Mouse (Mus musculus) liver, embryonic 15.5 days (tissue): ENCODE data around the gene Stpg2. TPM values are rescaled to one million over a fixed set of nuclear protein-coding genes. Genes with fewer than 3 reads are reported as not detected.

Source experiments
- ATAC-seq: fragments of 200-750 bp; cut with Nextera tagmentation; 2 replicates; pipeline ENCODE4 v1.8.0; 2017; ENCODE audit warnings: moderate number of reproducible peaks, mild to moderate bottlenecking, moderate library complexity; ENCODE audit not compliant: insufficient read depth
- H3K27ac ChIP-seq: fragments of 300-500 bp; sonication (generic); replicated peaks from 2 replicates; pipeline ENCODE4 v1.5.1; 2015; ENCODE audit warnings: mild to moderate bottlenecking, inconsistent platforms
- H3K27me3 ChIP-seq: fragments of 300-500 bp; sonication (generic); 2 replicates; pipeline ENCODE4 v1.6.1; 2015; ENCODE audit warnings: mild to moderate bottlenecking, inconsistent platforms
- H3K36me3 ChIP-seq: fragments of 300-500 bp; sonication (generic); replicated peaks from 2 replicates; pipeline ENCODE4 v1.6.1; 2015; ENCODE audit warnings: moderate library complexity, mild to moderate bottlenecking, inconsistent platforms
- H3K4me1 ChIP-seq: fragments of 300-500 bp; sonication (generic); replicated peaks from 2 replicates; pipeline ENCODE4 v1.6.1; 2015; ENCODE audit warnings: inconsistent platforms
- H3K4me2 ChIP-seq: fragments of 300-500 bp; sonication (generic); 2 replicates; pipeline ENCODE4 v1.6.1; 2015; ENCODE audit warnings: moderate library complexity, mild to moderate bottlenecking, inconsistent platforms
- H3K4me3 ChIP-seq: fragments of 300-500 bp; sonication (generic); replicated peaks from 2 replicates; pipeline ENCODE4 v1.5.1; 2015; ENCODE audit warnings: mild to moderate bottlenecking, inconsistent platforms
- H3K9ac ChIP-seq: fragments of 300-500 bp; sonication (generic); 2 replicates; pipeline ENCODE4 v1.6.1; 2015; ENCODE audit warnings: moderate library complexity, mild to moderate bottlenecking, inconsistent platforms
- H3K9me3 ChIP-seq: fragments of 300-500 bp; sonication (generic); replicated peaks from 2 replicates; pipeline ENCODE4 v1.6.1; 2016; ENCODE audit warnings: inconsistent platforms
- WGBS: fragments of 180-500 bp; shearing (Covaris S2); methylation state at CpG from one replicate; pipeline ENCODE4 v1.1.7; 2015; ENCODE audit warnings: mixed read lengths; ENCODE audit not compliant: insufficient replicate concordance; 5-methylcytosine and 5-hydroxymethylcytosine counted together
- polyA plus RNA-seq: library from polyadenylated mRNA; unstranded; fragments of >200 nt; fragmentation: Nextera tagmentation; extraction: Ambion mirVana; gene quantifications from 2 replicates; pipeline ENCODE4 v1.2.1, GENCODE M21; 2015

Stpg2 gene
- polyA plus RNA-seq, 1 experiment from 2014 or later, result not detected

DNA sequence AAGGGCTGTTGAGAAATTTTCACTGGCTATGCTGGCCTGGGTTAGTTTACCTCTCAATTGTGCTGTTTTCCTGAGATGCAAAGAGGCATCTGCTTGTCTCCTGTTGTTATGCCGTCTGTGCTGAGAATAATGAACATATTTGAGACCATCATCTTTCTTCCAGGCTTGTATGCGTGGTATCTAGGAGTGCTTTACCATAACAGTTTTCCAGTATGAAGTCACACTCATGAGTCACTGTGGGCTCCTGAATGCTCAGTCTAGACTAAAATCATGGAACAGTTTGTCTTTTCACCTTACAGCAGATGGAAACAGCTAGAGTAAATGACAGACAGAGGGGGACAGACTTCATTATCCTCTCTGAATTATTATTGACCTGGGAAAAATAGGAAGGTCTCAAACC is 527.7 kb downstream of the Stpg2 start:
- H3K36me3 ChIP-seq, result no peaks in the 10 kb centered on the region
- H3K4me2 ChIP-seq, result no peak overlapping the region
- no peak for ATAC-seq
- H3K27ac ChIP-seq, result no peak overlapping the region
- no peaks in the 10 kb centered on the region for H3K4me1 ChIP-seq
- H3K9me3 ChIP-seq, result no peaks in the 10 kb centered on the region
- WGBS, result 72% methylated on average over 2 of the region's 2 CpGs
- no peak overlapping the region for H3K4me3 ChIP-seq
- H3K27me3 ChIP-seq, result no peaks in the 10 kb centered on the region
- no peak overlapping the region for H3K9ac ChIP-seq

GRCm38 (mm10) chr3:139739388-139739787 is 533.9 kb downstream of the Stpg2 start:
- Histone ChIP-seq H3K4me1 (no peaks in the 10 kb centered on the region), H3K9me3 (no peaks in the 10 kb centered on the region), H3K4me2 (no peak overlapping the region), H3K9ac (no peak overlapping the region), H3K36me3 (no peaks in the 10 kb centered on the region), H3K27ac (no peak overlapping the region), H3K4me3 (no peak overlapping the region), H3K27me3 (no peaks in the 10 kb centered on the region)
- 71% methylated on average over 4 of the region's 4 CpGs for WGBS
- ATAC-seq, result no peak

Other genes starting within 250 kb of the Stpg2 start
- 14.6 and 15.5 TPM in 2 replicates for gene Rap1gds1, start 130.5 kb upstream of the Stpg2 start, polyA plus RNA-seq